Mouse (Mus musculus) myocyte (in vitro differentiated cells): ENCODE measurements around the gene Arid1b.

Experiments
- E2F4 ChIP-seq: IDR thresholded peaks from one replicate; pipeline ENCODE4 v1.6.1; 2011; ENCODE audit warnings: mild to moderate bottlenecking, control low read depth, moderate library complexity; ENCODE audit not compliant: insufficient read depth
- MAX ChIP-seq: IDR thresholded peaks from one replicate; pipeline ENCODE4 v1.6.1; 2011; ENCODE audit warnings: low read depth, mild to moderate bottlenecking, control low read depth
- MYOD1 ChIP-seq, 3 experiments: IDR thresholded peaks; one replicate each; pipeline ENCODE4 v1.6.1; 2011; ENCODE audit warnings: control low read depth in 2 of 3, low read depth in 2 of 3, mild to moderate bottlenecking in 2 of 3, moderate library complexity in 1 of 3; ENCODE audit not compliant: insufficient read length in 2 of 3, control insufficient read depth in 1 of 3
- MYOG ChIP-seq, 3 experiments: IDR thresholded peaks; one replicate each; pipeline ENCODE4 v1.6.1; 2011; ENCODE audit warnings: control low read depth in 2 of 3, low read depth in 2 of 3, mild to moderate bottlenecking in 2 of 3; ENCODE audit not compliant: insufficient read length in 2 of 3, control insufficient read depth in 1 of 3, insufficient read depth in 1 of 3
- POLR2A ChIP-seq: IDR thresholded peaks from one replicate; pipeline ENCODE4 v1.6.1; 2011; ENCODE audit warnings: low read depth, mild to moderate bottlenecking, control low read depth, moderate library complexity; ENCODE audit not compliant: insufficient read length
- TCF12 ChIP-seq: IDR thresholded peaks from one replicate; pipeline ENCODE4 v1.6.1; 2011; ENCODE audit warnings: mild to moderate bottlenecking, control low read depth; ENCODE audit not compliant: poor library complexity, insufficient read depth, severe bottlenecking

GRCm38 (mm10) chr17:5254717-5255617 is 260.8 kb downstream of the Arid1b start:
- TF ChIP-seq MAX (no peak), MYOG (IDR thresholded peaks at IDR 0.05; ENCODE audit: control insufficient read depth in 1 of 3, insufficient read depth in 1 of 3, insufficient read length in 2 of 3, low read depth in 2 of 3) (no peak), E2F4 (no peak), TCF12 (no peak), POLR2A (no peak), MYOD1 (IDR thresholded peaks at IDR 0.05; ENCODE audit: control insufficient read depth in 1 of 3, insufficient read length in 2 of 3, low read depth in 2 of 3) (no peak)
